Mouse (Mus musculus) CD4-positive, CD25-positive, alpha-beta regulatory T cell (primary cell): ENCODE measurements around the gene Olfr1324. TPM values are rescaled to one million over a fixed set of nuclear protein-coding genes. Genes with fewer than 3 reads are reported as not detected.

Experiments
- polyA plus RNA-seq: library from polyadenylated mRNA; unstranded; fragments of 100-300 nt; shearing (Covaris generic); gene quantifications from one replicate; pipeline ENCODE4 v1.2.1, GENCODE M21; 2017

The Olfr1324 gene
- polyA plus RNA-seq = not detected

DNA sequence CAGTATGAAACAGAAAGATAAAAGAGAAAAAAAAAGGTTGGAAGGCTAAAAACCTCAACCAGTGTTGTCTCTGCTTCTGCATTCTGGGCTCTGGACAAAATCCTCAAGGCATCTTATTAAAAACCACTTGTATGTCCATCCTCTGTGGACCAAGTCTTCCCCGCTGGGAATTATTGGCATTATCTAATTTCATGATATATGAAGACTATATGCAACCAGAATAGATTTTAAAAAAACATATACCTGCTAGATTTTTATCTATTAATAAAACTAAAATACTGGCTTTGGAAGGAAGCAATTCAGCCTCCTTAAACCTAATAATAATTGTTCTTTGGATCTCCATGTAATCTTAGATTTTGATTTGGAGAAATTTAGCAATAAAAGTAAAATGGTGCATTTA is at the start of gene Olfr1324:
Gene Olfr1324, minus strand, starts transcription at position 101 of the 400 bp plus-strand sequence.

